Mouse (Mus musculus) embryonic fibroblast, embryonic 13.5 days (primary cell): Measurements from ENCODE around the gene Grasp. TPM values are rescaled to one million over a fixed set of nuclear protein-coding genes. Genes with fewer than 3 reads are reported as not detected.

Experiments
- H3K27ac ChIP-seq: 2 replicates; pipeline ENCODE4 v1.5.1; 2012; ENCODE audit warnings: low read length, control low read depth, inconsistent platforms; ENCODE audit not compliant: insufficient read depth
- H3K4me1 ChIP-seq: 2 replicates; pipeline ENCODE4 v1.6.1; 2011; ENCODE audit warnings: low read length; ENCODE audit not compliant: control insufficient read depth, insufficient read depth
- H3K4me3 ChIP-seq: 2 replicates; pipeline ENCODE4 v1.5.1; 2011; ENCODE audit warnings: mild to moderate bottlenecking, control low read depth, low read length; ENCODE audit not compliant: insufficient read depth
- CTCF ChIP-seq: IDR thresholded peaks from 2 replicates; pipeline ENCODE4 v1.5.1; 2011; ENCODE audit warnings: mild to moderate bottlenecking, control low read depth, low read length, moderate library complexity, borderline replicate concordance; ENCODE audit not compliant: insufficient read depth
- POLR2A ChIP-seq: IDR thresholded peaks from 2 replicates; pipeline ENCODE4 v1.6.1; 2011; ENCODE audit warnings: low read depth, mild to moderate bottlenecking, control low read depth, low read length, moderate library complexity
- polyA plus RNA-seq: library from polyadenylated mRNA; stranded (reverse); fragments of >200 nt; gene quantifications from 2 replicates; pipeline ENCODE4 v1.2.4, GENCODE M21; 2011; ENCODE audit warnings: low read depth; ENCODE audit not compliant: missing spikeins, insufficient read length

The Grasp gene
- polyA plus RNA-seq, 1 experiment = 9.0 TPM

GRCm38 (mm10) chr15:101192651-101193050 lies 31.3 kb upstream of the Grasp start:
- TF ChIP-seq POLR2A = no peak
- no peak for TF ChIP-seq CTCF
- Histone ChIP-seq H3K4me1 (peaks cover 9% of the 10 kb centered on the region), H3K4me3 (no peak overlapping the region), H3K27ac (no peak overlapping the region)

DNA sequence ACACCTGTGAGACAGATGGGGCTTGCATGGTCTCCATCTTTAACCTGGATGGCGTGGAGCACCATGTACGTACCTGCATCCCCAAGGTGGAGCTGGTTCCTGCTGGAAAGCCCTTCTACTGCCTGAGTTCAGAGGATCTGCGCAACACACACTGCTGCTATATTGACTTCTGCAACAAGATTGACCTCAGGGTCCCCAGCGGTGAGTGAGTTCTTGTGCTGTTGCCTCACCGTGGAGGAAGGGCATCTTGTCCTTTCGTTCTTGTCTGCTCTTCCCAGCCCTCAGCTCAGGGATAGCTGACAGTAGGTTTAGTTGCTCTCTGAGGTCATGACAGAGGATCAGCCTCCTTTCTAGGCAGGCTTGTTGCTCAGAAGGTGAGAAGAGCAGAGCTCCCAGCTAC lies 30.0 kb upstream of the Grasp start:
- no peak overlapping the region for H3K27ac ChIP-seq
- peaks cover 9% of the 10 kb centered on the region for H3K4me1 ChIP-seq
- no peak overlapping the region for H3K4me3 ChIP-seq
- TF ChIP-seq CTCF (no peak), POLR2A (no peak)

DNA sequence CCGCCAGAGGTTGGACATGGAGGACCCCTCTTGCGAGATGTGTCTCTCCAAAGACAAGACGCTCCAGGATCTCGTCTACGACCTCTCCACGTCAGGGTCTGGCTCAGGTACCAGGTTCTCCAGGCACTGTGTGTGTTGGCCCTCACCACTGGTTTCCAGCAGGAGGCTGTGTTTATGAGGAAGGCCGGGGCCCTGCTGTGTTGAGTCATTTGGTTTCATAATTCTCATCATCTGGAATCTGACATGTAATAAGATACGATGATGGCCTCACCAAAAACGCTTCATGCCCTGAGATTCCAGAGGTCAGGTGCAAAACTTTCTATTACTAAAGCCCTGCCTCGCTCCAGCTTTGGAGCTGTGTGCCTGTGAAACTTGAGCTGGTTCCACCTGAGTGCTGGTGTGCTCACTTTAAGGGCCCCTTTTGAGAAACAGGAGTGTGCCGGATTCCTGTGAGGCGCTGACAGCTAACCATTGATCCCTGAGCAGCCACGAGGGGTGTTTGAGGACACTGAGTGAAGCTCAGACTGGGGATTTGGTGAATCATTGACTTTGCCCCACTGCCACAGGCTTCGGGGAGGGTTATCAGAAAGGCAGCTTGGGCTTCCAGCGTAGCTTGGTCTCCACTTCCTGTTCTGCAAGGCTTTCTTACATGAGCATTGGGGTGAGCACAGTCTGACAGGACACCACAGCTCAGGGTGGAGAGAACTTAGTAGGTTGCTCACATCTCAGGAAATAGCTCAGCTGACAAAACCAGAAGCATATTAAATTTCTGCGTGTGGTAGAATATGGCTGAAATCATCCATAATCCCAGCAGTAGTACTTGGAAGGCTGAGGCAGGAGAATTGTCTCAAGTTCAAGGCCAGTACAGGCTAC lies 28.8 kb upstream of the Grasp start:
- peaks cover 9% of the 10 kb centered on the region for H3K4me1 ChIP-seq
- H3K4me3 ChIP-seq = no peak overlapping the region
- TF ChIP-seq CTCF (no peak), POLR2A (no peak)
- no peak overlapping the region for H3K27ac ChIP-seq

- Histone ChIP-seq H3K4me3 (no peak overlapping the region), H3K4me1 (peaks cover 4% of the 10 kb centered on the region), H3K27ac (no peak overlapping the region)
- TF ChIP-seq POLR2A (no peak), CTCF (0 out of 2 replicates have a peak, but pooled peaks have one; percentile 0)
Observed at GRCm38 (mm10) chr15:101196079-101196795, 27.8 kb upstream of the Grasp start.

GRCm38 (mm10) chr15:101196961-101197360 lies 27.0 kb upstream of the Grasp start:
- H3K4me1 ChIP-seq = no peaks in the 10 kb centered on the region
- no peak overlapping the region for H3K4me3 ChIP-seq
- TF ChIP-seq CTCF (no peak), POLR2A (no peak)
- H3K27ac ChIP-seq = no peak overlapping the region

DNA sequence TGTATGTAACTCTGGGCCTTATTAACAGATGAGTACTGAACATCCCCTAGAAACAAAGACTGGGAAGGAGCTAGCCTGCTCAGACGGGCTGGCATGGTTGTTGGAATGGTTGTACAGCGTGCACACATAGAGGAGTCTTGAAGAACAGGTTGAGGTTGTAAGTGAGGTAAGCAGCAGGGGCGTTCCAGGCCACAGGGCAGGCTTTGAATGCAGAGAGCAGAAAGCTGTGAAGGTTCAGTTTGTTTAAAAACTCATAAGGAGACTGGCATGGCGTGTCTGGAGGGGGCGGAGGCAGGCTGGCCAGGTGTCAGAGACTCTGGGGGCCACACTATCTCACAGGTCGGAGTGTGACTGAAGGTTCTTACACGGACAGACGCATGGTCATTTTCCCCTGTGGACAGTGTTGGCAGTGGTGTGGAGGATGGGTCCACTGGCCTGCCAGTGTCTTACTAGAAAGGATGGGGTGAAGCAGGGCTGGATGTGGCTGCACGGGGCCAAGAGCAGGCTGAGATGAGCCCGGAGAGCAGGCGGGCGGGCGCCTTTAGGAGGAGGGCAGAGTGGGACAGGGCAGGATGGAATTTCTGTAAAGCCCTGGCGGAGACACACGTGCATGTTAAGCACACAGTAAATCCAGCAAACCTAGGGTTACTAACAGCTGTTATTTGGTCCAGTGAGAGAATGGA lies 26.4 kb upstream of the Grasp start:
- Histone ChIP-seq H3K4me1 (no peaks in the 10 kb centered on the region), H3K4me3 (no peak overlapping the region), H3K27ac (no peak overlapping the region)
- TF ChIP-seq POLR2A = no peak

DNA sequence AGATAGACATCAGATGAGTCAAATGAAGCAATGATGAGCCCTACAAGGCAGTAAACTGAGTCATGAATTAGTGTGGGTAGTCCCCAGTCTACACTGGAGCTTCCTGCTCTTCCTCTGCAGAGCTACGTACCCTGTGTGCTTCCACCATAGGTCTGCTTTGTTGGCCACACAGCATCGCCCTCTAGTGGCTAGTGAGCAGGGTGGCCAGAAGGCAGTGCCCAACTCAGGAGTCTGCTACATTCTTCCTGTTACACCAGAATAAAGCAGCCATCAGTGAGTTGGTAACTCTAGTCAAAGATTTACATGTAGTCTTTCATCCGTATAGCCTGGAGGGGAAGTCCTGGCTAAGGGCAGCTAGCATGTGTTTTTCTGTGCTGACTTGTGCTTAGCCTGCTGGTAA lies 25.8 kb upstream of the Grasp start:
- Histone ChIP-seq H3K4me3 (no peak overlapping the region), H3K27ac (no peak overlapping the region), H3K4me1 (no peaks in the 10 kb centered on the region)
- TF ChIP-seq CTCF (peak; percentile 98), POLR2A (no peak)

GRCm38 (mm10) chr15:101198850-101199249 lies 25.1 kb upstream of the Grasp start:
- Histone ChIP-seq H3K4me3 (no peak overlapping the region), H3K27ac (no peak overlapping the region), H3K4me1 (no peaks in the 10 kb centered on the region)
- no peak; the same call in 1 of the 2 replicates for TF ChIP-seq CTCF
- TF ChIP-seq POLR2A = no peak

GRCm38 (mm10) chr15:101200777-101201295 lies 23.2 kb upstream of the Grasp start:
- H3K4me3 ChIP-seq = no peak overlapping the region
- no peak for TF ChIP-seq POLR2A
- TF ChIP-seq CTCF = no peak
- H3K4me1 ChIP-seq = no peaks in the 10 kb centered on the region
- H3K27ac ChIP-seq = no peak overlapping the region
